Mouse (Mus musculus) gastrocnemius, postnatal 36 days (tissue): ENCODE measurements at regions not wholly inside any gene's neighbourhood (a gene's known extent, or its start where the extent isn't known, plus 50 kb on each side); places are given as distances from the start of the nearest gene placed in this dataset.
"Not testable (repeated sequence)": the region's sequence is repeated elsewhere in the genome, so short reads cannot be mapped to it uniquely, and the experiment has no call there.

ENCODE experiments used
- DNase-seq, 2 experiments: peaks; one replicate each; pipeline ENCODE4 v3.0.0; 2022
- intact Hi-C: fragments of 180-260 bp; cut with DNase I; formaldehyde crosslinking; loops from one replicate; pipeline ENCODE4 v1.15.1; 2025

DNA sequence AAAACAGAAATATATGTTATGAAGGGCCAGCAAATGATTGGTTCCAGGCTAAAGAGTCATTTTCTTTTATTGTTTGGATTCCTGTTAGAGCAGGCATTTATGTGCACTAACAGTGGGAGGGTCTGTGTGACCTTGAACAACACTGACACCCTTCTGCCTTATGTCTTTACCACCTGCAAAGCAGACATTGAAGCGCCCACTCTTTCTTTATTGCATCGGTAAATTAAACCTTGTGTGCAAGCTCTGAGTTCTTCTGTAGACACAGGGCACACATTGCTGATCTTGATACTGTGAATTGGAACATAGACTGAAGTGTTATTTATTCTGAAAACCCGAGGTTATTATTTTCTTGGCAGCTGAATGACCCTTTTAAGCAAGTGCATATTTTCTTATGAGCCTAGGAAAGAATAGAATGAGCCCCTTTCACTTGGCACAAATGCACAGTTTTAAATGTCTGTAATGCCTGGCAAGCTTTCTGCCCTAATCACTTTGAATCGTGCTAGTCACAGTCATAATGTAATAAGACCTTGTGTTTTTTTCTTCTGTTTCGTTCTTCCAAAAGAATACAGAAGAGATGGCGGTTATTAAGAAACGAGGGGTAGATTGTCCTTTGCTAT is 125.1 kb upstream of the Cobl start:
- no peak for DNase-seq
- intact Hi-C loops, result no loop called here

DNA sequence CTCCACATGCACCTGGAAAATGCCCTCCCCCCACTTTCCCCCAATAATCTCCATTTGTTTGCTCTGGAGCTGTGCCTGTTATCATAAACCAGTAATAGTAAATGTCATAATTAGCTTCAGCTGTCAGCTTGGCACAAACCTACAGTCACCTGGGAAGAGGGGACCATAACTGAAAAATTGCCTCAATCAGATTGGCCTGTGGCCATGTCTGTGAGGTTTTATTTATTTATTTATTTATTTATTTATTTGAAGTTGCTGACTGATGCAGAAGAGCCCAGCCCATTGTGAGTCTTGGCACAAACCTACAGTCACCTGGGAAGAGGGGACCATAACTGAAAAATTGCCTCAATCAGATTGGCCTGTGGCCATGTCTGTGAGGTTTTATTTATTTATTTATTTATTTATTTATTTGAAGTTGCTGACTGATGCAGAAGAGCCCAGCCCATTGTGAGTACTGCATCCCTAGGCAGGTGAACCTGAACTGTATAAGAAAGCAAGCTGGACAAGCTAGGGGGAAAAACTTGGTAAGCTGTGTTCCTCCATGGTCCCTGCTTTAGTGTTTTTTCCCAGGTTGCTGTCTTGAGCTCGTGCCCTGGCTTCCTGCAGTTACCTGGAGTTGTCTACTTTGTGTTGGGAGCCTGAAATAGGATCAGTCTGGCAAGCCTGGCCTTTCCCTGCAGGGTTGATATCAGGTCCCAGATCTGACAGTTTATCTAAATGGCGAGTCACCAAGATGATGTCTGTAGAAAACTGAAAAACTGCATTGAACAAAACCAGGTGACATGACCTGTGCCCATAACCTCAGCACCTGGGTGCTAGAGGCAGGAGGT is 120.3 kb upstream of the Cobl start:
- DNase-seq, intact Hi-C loops: not testable (repeated sequence)

DNA sequence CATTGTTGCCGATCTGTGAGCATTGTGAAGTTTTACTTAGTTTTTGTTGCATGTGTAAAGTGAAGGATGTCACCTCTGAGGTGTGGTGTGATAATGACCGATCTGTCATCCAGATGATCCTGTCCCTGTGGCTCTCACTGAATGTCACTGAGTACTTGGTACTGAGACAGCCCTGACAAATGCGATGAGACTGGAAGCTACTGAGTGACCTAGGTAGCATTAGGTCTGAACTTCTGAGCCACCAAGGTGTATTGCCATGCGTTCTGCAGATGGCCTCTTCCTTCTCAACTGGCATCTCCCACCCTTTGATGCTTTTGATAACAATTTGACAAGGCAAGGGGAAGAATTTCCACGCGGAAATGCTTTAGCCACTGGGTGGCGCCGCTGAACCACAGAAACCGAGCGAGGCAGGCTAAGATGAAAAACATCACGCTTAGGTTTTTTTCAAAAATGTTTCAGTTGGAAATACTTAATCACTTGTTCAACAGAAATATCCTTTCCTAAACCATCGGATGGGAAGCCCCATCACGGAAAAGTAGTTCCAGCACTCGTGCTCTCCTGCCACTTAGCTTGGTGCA is 114.3 kb upstream of the Cobl start:
- intact Hi-C loops, result no loop called here
- DNase-seq, result no peak

DNA sequence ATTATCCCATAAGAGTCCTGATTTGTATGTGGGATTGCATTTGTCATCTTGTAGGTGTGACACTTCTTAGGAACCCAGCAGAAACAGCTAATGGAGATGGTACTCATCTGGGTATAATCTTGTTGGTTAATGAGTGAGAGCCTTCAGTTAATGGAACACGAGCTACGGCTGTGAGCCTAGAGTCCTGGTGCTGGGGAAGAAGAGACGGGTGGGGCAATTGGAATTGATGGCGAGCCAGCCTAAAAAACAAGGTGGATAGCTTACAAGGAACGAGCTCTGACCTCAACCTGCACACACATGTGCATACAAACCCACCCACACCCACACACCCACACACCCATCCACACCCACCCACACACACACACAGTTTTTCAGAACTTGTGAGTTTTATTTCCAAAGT is 94.9 kb upstream of the Cobl start:
- intact Hi-C loops, result no loop called here
- DNase-seq, result no peak

DNA sequence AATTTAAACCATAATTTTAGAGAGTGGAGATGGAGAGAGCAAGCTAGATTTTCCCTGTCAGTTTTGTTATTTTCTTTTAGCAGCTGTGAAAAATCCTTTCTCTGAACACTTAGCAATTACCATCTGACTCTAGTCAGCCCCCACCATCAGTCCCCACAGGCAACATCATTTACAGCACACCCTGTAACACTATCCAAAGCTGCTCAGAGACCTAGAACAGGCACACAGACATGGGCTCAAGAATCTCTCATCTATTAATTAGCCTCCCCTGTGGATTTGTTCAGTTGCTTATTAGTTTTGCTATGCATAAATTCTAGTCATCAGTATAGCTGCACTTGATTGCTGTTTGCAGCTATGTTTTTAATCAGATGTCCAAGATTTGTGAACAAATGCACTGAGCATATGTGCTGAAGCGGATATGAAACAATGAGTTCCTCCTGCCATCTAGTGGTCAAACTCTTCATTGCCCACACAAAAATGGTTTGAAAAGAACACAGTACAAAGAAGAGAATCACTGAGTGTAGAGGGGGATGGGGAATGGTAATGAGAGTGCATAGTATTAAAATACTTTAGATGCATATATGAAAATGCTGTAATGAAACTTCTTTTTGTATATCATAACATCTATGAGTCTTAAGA is 94.4 kb upstream of the Cobl start:
- no peak for DNase-seq
- intact Hi-C loops, result no loop called here

DNA sequence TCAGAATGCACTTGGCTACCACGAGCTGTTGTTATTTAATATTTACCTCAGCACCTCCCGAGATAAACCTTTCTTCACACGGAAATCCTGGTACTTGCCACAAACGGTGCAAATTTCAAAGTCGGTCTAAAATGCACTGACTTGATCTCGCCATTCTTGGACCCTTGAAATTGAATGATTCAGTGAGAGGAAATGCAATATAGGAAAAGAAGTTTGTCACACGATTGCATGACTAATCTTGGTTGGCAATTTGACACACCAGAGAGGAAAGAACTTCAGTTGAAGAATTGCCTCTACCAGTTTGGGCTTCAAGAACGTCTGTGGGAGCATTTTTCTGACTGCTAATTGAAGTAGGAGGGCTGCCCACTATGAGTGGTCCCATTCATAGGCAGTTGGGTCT is 93.4 kb upstream of the Cobl start:
- no peak for DNase-seq
- intact Hi-C loops, result no loop called here

DNA sequence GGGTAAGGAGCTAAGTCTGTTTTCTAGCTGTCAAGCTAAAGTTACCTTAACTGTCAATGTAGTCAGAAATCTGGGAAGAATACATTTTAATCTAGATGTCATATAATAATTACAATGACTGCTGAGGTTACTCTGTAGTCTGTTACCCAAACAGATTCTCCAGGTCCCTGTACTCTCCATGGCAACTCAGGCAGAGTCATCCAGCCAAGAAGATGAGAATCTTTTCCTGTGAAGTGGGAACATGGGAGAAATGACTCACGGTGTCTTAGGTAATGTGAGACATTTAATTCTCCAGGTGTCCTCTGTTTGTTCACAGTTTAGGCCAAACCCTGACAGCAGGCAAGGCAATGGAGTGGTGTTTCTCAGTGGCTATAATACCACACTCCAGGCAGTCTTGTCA is 81.0 kb upstream of the Cobl start:
- DNase-seq, result no peak
- intact Hi-C loops, result no loop called here

DNA sequence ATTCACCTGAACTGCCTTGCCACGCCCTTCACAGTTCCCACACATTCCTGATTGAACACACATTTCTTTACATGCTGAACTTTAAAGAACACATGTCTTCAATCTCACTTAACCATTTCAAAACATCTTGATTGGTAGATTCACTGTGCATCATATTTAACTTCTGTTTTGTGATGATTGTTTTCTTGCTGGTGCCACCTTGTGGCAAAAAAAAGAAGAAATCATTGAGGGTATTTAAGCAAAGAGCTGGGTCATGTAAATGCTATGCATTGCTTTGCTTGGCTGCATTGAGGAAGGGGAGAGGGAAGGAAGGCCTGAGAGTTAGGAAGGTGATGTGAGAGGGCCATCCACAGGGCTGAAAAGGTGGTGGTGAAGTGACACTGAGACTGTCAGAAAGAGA is 78.3 kb upstream of the Cobl start:
- DNase-seq, result no peak
- intact Hi-C loops, result no loop called here

DNA sequence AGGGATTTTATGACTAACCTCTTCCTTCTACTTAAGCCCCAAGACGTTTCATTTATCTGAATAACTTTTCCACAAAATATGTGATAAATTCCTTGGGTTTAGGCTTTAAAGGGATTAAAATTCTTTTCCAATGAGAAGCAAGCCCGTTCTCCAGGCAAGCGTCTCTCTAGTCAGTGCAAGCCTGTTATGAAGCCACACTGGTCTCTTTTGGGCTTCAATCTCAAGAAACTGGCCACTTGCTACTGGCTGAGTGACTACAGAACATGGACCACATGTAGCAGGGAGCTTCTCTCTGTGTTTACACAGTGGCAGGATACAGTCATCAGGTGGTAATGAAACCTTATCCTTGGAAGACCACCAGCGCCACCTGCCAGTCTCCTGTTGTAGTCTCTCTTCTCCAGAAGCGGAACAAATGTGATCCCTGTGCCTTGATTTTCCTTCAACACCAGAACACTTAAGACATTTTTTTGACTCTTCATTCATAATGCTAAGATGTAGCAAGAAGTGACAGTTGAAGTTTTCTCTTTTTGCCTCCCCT is 75.6 kb upstream of the Cobl start:
- no peak for DNase-seq
- intact Hi-C loops, result no loop called here

DNA sequence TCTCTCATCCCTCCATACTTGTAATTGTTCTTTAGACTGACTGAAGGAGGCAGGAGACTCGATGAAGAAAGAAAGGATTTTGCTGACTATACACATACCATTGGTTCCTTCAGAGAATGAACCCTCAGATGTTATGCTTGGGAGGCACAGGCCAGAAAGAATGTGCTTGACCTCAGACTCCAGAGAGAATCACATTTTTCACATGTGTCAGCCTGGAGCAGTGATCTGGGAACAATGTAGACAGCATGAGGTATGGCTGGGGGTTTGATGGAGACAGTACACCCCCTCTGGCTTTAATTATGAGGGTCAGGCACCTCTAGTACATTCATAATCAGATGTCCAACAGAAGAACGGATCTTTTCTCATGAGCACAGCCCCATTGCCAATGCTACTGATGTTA is 70.3 kb upstream of the Cobl start:
- no peak for DNase-seq
- intact Hi-C loops, result loop anchor here (10.0 kb wide), 1 partner anchor 230 kb away; no protein-coding TSS in a partner anchor

DNA sequence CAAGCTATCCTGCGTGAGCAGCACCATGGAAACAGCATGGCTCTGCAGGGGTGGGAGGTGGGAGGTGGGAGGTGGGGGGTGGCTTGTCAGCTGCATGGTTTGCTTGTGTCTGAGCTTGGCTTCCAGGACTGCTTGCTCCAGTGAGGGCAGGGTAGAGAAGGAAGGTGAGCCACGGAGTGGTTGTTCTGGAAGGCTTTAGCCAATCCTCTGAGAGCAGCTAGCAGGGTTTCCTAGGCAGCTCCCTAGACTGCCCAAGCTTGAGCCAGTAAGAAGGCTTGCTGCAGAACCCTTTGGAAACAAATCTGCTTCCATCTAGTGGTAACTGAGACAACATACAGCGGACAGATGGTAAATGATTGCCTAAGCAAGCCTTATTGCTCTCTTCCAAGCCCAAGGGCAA is 67.5 kb upstream of the Cobl start:
- no peak for DNase-seq
- intact Hi-C loops, result loop anchor here (2.0 to 10.0 kb wide), 2 partner anchors 157 to 227 kb away; no protein-coding TSS in a partner anchor

DNA sequence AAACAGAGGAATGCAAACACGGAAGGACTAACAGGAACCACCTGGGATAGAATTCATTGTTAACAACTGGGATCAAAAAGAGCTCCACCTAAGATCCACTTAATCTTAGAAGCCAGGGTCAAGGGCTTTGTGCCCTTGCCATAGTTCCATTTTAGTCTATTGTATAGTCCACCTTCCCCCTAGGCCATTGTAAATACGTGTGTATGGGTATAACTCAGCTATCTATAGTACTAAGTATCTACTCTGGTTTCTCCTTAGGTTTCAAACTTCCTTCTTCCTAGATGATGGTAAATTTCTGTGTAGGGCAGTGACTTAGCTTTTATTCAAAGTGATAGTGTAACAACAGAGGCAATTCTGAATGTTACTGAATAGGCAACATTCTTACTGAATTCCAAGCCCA is 57.3 kb upstream of the Cobl start:
- DNase-seq, intact Hi-C loops: not testable (repeated sequence)

DNA sequence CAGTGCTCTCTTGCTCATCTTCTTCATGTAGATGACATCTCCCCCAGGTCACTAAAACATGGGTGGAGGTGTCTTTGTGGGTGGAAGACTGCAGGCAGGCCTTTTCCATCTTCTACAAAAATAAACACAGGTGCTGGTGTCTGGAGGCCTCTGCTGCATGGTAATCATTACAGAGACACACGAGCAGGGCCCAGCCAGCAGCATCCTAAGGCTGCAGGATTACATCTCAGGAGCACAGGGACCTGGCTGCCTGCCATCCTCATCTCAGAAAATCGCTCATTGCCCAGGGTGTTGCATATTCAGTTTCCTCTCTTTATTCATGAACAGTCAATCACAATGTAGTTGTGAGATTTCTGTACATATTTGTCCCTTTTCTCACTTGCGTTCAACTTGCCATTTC is 56.5 kb upstream of the Cobl start:
- no peak for DNase-seq
- intact Hi-C loops, result no loop called here

DNA sequence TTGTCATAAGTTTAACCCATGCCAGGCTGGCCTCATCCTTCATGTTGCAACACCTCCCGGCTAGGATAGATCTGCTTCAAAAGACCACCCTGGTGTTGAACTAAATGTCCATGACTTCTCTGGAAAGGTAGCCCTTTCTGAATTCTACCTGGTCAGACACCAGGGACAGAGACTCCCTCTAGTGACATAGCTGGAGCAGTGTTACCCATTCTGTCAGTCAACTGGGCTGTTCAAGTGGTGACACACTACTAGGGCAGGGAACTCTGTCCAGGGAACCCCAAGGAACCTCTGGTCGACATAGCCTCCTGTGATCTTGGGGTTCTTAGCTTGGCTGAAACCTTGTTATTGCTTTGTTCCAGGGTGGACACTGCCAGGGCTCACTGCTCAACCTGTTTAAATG is 51.6 kb upstream of the Cobl start:
- no peak for DNase-seq
- intact Hi-C loops, result no loop called here
